Mouse (Mus musculus) limb, embryonic 15.5 days (tissue): ENCODE results near the gene Ndfip2. TPM values are rescaled to one million over a fixed set of nuclear protein-coding genes. Genes with fewer than 3 reads are reported as not detected.

Source experiments
- ATAC-seq: fragments of 200-750 bp; cut with Nextera tagmentation; 2 replicates; pipeline ENCODE4 v1.8.0; 2017; ENCODE audit warnings: low read depth, moderate TSS enrichment; ENCODE audit not compliant: insufficient number of reproducible peaks, low FRiP score, low TSS enrichment
- H3K27ac ChIP-seq: fragments of 300-500 bp; sonication (generic); 2 replicates; pipeline ENCODE4 v1.5.1; 2015; ENCODE audit warnings: moderate library complexity, mild to moderate bottlenecking, inconsistent platforms
- H3K27me3 ChIP-seq: fragments of 300-500 bp; sonication (generic); 2 replicates; pipeline ENCODE4 v1.6.1; 2015; ENCODE audit warnings: inconsistent platforms
- H3K36me3 ChIP-seq: fragments of 300-500 bp; sonication (generic); 2 replicates; pipeline ENCODE4 v1.6.1; 2015; ENCODE audit warnings: inconsistent platforms
- H3K4me1 ChIP-seq: fragments of 300-500 bp; sonication (generic); 2 replicates; pipeline ENCODE4 v1.6.1; 2015; ENCODE audit warnings: inconsistent platforms
- H3K4me2 ChIP-seq: fragments of 300-500 bp; sonication (generic); 2 replicates; pipeline ENCODE4 v1.6.1; 2015; ENCODE audit warnings: mild to moderate bottlenecking, inconsistent platforms
- H3K4me3 ChIP-seq: fragments of 300-500 bp; sonication (generic); 2 replicates; pipeline ENCODE4 v1.5.1; 2015; ENCODE audit warnings: mild to moderate bottlenecking, inconsistent platforms
- H3K9ac ChIP-seq: fragments of 300-500 bp; sonication (generic); 2 replicates; pipeline ENCODE4 v1.6.1; 2015; ENCODE audit warnings: inconsistent platforms
- H3K9me3 ChIP-seq: fragments of 300-500 bp; sonication (generic); 2 replicates; pipeline ENCODE4 v1.6.1; 2016; ENCODE audit warnings: inconsistent platforms
- WGBS: fragments of 180-500 bp; shearing (Covaris S2); methylation state at CpG from one replicate; pipeline ENCODE4 v1.1.7; 2015; 5-methylcytosine and 5-hydroxymethylcytosine counted together
- polyA plus RNA-seq: library from polyadenylated mRNA; unstranded; fragments of >200 nt; fragmentation: Nextera tagmentation; extraction: Ambion mirVana; gene quantifications from 2 replicates; pipeline ENCODE4 v1.2.1, GENCODE M21; 2015

Gene Ndfip2
- polyA plus RNA-seq, 1 experiment from 2014 or later = 53.9 TPM

- Histone ChIP-seq H3K4me1 (no peaks in the 10 kb centered on the region), H3K27me3 (no peaks in the 10 kb centered on the region), H3K27ac (no peak overlapping the region), H3K4me3 (no peak overlapping the region), H3K9me3 (no peaks in the 10 kb centered on the region), H3K9ac (no peak overlapping the region), H3K36me3 (peaks cover 6% of the 10 kb centered on the region; the same call in 1 of the 2 replicates), H3K4me2 (no peak overlapping the region)
- 93% methylated on average over 4 of the region's 4 CpGs for WGBS
- ATAC-seq = no peak
Measured at GRCm38 (mm10) chr14:105288529-105288928, 30.2 kb downstream of the Ndfip2 start.

- Histone ChIP-seq H3K4me2 (no peak overlapping the region), H3K9me3 (no peaks in the 10 kb centered on the region)
Measured at GRCm38 (mm10) chr14:105292139-105292538, 33.8 kb downstream of the Ndfip2 start.

DNA sequence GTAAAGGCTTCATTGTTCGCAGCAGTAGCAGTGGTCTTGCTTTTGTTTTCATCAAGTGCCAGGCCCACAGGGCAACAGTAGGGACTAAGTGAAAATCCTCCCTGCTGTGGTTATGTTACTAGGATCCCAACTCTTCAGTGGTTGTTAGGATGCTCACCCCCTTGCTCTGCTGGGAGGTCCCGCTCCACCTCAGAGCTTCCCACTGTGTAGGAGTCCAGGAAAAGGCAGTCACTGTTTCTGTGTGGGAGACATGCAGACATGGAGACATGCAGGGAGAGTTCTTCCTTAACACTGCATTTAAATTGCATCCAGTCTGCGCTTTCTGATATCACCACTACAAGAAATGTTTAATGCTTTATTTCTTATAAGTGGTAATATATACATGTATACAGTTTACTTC lies 35.4 kb downstream of the Ndfip2 start:
- H3K9ac ChIP-seq = no peak overlapping the region
- H3K36me3 ChIP-seq = peaks cover 6% of the 10 kb centered on the region
- no peak overlapping the region for H3K4me2 ChIP-seq
- WGBS = 90% methylated on average over 3 of the region's 3 CpGs
- no peaks in the 10 kb centered on the region for H3K4me1 ChIP-seq
- H3K27me3 ChIP-seq = no peaks in the 10 kb centered on the region
- no peak overlapping the region for H3K27ac ChIP-seq
- no peaks in the 10 kb centered on the region for H3K9me3 ChIP-seq
- H3K4me3 ChIP-seq = no peak overlapping the region
- ATAC-seq = no peak

More at GRCm38 (mm10) chr14:105292139-105292538, 33.8 kb downstream of the Ndfip2 start:
- H3K27me3 ChIP-seq = no peaks in the 10 kb centered on the region
- H3K4me1 ChIP-seq = no peaks in the 10 kb centered on the region
- no peak for ATAC-seq
- no peak overlapping the region for H3K9ac ChIP-seq
- no peak overlapping the region for H3K27ac ChIP-seq
- 88% methylated on average over 9 of the region's 9 CpGs for WGBS
- H3K36me3 ChIP-seq = peaks cover 13% of the 10 kb centered on the region; the same call in 1 of the 2 replicates
- no peak overlapping the region for H3K4me3 ChIP-seq

DNA sequence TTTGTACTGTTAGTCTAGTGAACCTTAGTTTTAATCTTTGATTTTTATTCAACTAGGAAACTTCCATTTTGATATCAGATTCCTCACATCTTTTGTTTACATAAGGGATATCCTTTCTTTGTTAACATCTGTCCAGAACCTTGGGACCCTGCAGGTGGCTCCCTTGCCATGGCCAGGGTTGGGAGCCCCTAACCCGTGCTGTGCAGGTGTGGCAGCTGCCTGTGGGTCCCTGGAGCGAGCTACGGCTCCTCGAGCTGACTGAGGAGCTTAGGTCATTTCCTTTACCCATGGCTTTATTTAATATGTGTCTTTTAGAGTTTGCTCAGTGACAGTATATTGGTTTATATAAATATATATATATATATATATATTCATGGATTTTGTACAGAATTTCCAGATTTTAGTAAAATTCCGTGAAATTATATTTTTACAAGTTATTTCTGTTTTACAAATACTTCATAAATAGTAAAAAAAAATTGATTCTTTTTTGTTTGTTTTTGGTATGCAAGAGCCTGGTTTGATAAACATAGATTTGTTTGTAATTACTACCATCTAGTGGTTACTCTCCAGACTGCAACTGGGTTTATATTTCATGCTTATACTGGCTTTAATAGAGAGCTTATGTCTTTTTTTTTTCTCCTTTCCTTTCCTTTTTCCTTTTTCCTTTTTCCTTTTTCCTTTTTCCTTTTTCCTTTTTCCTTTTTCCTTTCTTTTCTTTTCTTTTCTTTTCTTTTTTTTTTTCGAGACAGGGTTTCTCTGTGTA lies 37.6 kb downstream of the Ndfip2 start:
- Histone ChIP-seq H3K9ac (no peak overlapping the region), H3K4me1 (no peaks in the 10 kb centered on the region), H3K27ac (no peak overlapping the region), H3K4me2 (no peak overlapping the region), H3K36me3 (peaks cover 6% of the 10 kb centered on the region), H3K9me3 (no peaks in the 10 kb centered on the region), H3K4me3 (no peak overlapping the region), H3K27me3 (no peaks in the 10 kb centered on the region)
- no peak for ATAC-seq
- WGBS = 42% methylated on average over 6 of the region's 6 CpGs

- no peak for ATAC-seq
- 73% methylated on average over 5 of the region's 5 CpGs for WGBS
- no peak overlapping the region for H3K4me3 ChIP-seq
- no peak overlapping the region for H3K4me2 ChIP-seq
- H3K9me3 ChIP-seq = no peaks in the 10 kb centered on the region
- no peaks in the 10 kb centered on the region for H3K27me3 ChIP-seq
- H3K36me3 ChIP-seq = peaks cover 6% of the 10 kb centered on the region
- no peak overlapping the region for H3K27ac ChIP-seq
- H3K4me1 ChIP-seq = no peaks in the 10 kb centered on the region
- H3K9ac ChIP-seq = no peak overlapping the region
Measured at GRCm38 (mm10) chr14:105299744-105300255, 41.4 kb downstream of the Ndfip2 start.

DNA sequence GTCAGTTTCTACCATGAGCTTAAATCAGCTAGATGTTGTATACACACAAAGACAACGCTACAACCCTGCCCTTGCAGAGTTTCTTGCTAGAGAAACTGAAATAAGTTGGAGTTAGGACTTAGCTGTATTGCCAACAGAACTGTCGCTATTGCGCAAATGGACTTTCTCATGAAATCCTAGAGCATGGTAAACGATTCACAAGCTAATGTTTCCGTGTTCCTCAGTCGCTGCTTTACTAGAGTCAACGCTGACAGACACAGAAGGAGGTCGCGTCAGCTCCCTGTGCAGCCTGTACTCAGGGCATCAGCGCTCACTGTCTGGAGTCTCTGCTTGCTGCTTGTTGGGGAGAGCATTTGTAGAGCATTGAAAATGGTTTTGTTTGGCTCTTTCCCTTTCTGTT lies 42.2 kb downstream of the Ndfip2 start:
- H3K4me2 ChIP-seq = no peak overlapping the region
- ATAC-seq = no peak
- H3K4me3 ChIP-seq = no peak overlapping the region
- H3K27ac ChIP-seq = no peak overlapping the region
- no peaks in the 10 kb centered on the region for H3K4me1 ChIP-seq
- no peaks in the 10 kb centered on the region for H3K27me3 ChIP-seq
- no peaks in the 10 kb centered on the region for H3K9me3 ChIP-seq
- H3K9ac ChIP-seq = no peak overlapping the region
- H3K36me3 ChIP-seq = peaks cover 3% of the 10 kb centered on the region; the same call in 1 of the 2 replicates
- WGBS = 63% methylated on average over 10 of the region's 10 CpGs

- Histone ChIP-seq H3K4me2 (no peak overlapping the region), H3K9ac (no peak overlapping the region), H3K36me3 (peaks cover 3% of the 10 kb centered on the region; the same call in 1 of the 2 replicates), H3K9me3 (no peaks in the 10 kb centered on the region), H3K4me1 (no peaks in the 10 kb centered on the region), H3K4me3 (no peak overlapping the region), H3K27ac (no peak overlapping the region), H3K27me3 (no peaks in the 10 kb centered on the region)
- ATAC-seq = no peak
- WGBS = 53% methylated on average over 4 of the region's 4 CpGs
Measured at GRCm38 (mm10) chr14:105302708-105303107, 44.3 kb downstream of the Ndfip2 start.

DNA sequence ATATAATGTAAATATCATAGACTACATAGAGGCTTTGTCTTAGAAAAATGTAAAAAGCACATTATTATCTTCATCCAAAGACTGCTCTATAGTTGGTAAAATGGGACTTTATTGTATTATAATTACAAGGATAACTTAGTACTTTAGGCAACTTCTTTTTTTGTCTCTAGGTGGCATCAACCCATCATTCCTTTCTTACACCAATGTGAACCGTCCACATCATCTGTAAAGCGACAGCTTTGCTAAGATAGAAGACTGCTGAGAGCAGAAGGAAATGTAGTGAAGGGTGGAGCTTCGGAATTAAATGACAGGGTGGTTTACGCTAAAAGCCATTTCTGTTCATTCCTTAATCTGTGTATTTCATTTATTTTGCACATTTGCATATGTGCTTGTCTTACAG lies 49.3 kb downstream of the Ndfip2 start:
- H3K9ac ChIP-seq = no peak overlapping the region
- no peak overlapping the region for H3K4me2 ChIP-seq
- H3K27ac ChIP-seq = no peak overlapping the region
- peaks cover 6% of the 10 kb centered on the region; the same call in 1 of the 2 replicates for H3K36me3 ChIP-seq
- no peaks in the 10 kb centered on the region for H3K4me1 ChIP-seq
- H3K9me3 ChIP-seq = no peaks in the 10 kb centered on the region
- WGBS = 69% methylated on average over 4 of the region's 4 CpGs
- no peaks in the 10 kb centered on the region for H3K27me3 ChIP-seq
- no peak for ATAC-seq
- H3K4me3 ChIP-seq = no peak overlapping the region

GRCm38 (mm10) chr14:105312366-105312765 lies 54.0 kb downstream of the Ndfip2 start:
- no peaks in the 10 kb centered on the region for H3K27me3 ChIP-seq
- H3K9ac ChIP-seq = no peak overlapping the region
- no peak overlapping the region for H3K4me3 ChIP-seq
- ATAC-seq = no peak
- no peak overlapping the region for H3K27ac ChIP-seq
- WGBS = 91% methylated on average over 4 of the region's 4 CpGs
- no peaks in the 10 kb centered on the region for H3K9me3 ChIP-seq
- H3K4me2 ChIP-seq = no peak overlapping the region
- H3K36me3 ChIP-seq = peaks cover 6% of the 10 kb centered on the region; the same call in 1 of the 2 replicates
- H3K4me1 ChIP-seq = no peaks in the 10 kb centered on the region

DNA sequence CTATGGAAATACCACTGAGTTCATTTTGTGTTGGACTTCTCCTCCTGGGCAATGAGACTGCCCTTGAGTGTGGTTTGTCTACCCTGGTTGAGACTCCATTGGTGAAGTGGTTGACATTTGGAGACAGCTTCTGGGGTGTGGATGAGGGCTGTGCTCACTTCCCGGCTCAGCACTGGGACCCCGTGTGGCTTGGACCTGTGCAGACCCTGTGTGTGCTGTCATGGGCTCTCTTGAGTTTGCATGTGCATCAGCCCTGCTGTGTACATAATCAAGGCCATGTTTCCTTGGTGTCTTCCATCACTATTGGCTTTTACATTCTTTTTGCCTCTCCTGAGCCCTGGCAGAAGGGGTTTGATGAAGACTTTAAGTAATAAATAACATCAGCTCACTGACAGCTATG lies 54.6 kb downstream of the Ndfip2 start:
- Histone ChIP-seq H3K27me3 (no peaks in the 10 kb centered on the region), H3K9me3 (no peaks in the 10 kb centered on the region), H3K36me3 (peaks cover 6% of the 10 kb centered on the region; the same call in 1 of the 2 replicates), H3K4me3 (no peak overlapping the region), H3K4me2 (no peak overlapping the region), H3K27ac (no peak overlapping the region), H3K4me1 (no peaks in the 10 kb centered on the region), H3K9ac (no peak overlapping the region)
- no peak for ATAC-seq
- 81% methylated on average over 2 of the region's 2 CpGs for WGBS

- H3K9ac ChIP-seq = no peak overlapping the region
Measured at GRCm38 (mm10) chr14:105313877-105314276, 55.5 kb downstream of the Ndfip2 start.

DNA sequence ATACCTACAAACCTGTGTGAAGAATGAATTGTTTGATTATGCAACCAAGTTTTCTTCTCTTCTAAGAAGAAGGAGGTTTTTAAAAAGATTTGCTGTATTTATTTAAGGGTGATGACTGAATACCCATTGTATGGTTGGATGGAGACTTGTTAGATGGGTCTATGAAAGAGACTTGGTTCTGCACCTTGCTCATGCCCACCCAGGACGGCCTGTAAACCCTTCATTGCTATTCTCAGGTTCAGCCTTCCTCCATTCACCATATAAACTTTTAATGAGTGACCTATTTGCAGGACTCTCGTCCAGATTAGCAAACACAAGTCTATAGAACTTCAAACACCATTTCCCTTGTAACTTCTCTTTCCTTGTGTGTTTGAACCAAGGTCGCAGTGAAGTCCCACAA lies 63.3 kb downstream of the Ndfip2 start:
- Histone ChIP-seq H3K27me3 (no peaks in the 10 kb centered on the region), H3K36me3 (no peaks in the 10 kb centered on the region), H3K9me3 (no peaks in the 10 kb centered on the region), H3K4me2 (no peak overlapping the region), H3K4me3 (no peak overlapping the region), H3K4me1 (no peaks in the 10 kb centered on the region), H3K9ac (no peak overlapping the region), H3K27ac (no peak overlapping the region)
- WGBS = 62% methylated on average over 3 of the region's 3 CpGs
- ATAC-seq = no peak

More at GRCm38 (mm10) chr14:105313877-105314276, 55.5 kb downstream of the Ndfip2 start:
- ATAC-seq = no peak
- H3K4me3 ChIP-seq = no peak overlapping the region
- H3K27ac ChIP-seq = no peak overlapping the region
- WGBS = 44% methylated on average over 5 of the region's 5 CpGs
- no peaks in the 10 kb centered on the region for H3K27me3 ChIP-seq
- no peaks in the 10 kb centered on the region for H3K4me1 ChIP-seq
- no peaks in the 10 kb centered on the region for H3K9me3 ChIP-seq
- H3K4me2 ChIP-seq = no peak overlapping the region
- H3K36me3 ChIP-seq = peaks cover 6% of the 10 kb centered on the region; the same call in 1 of the 2 replicates
